Mouse (Mus musculus) liver, embryonic 14.5 days (tissue): ENCODE data around the gene Uqcrq.

Source experiments
- CTCF ChIP-seq: IDR thresholded peaks from 2 replicates; pipeline ENCODE4 v1.5.1; 2016; ENCODE audit warnings: antibody characterized with exemption, low read depth, control low read depth
- EP300 ChIP-seq: IDR thresholded peaks from 2 replicates; pipeline ENCODE4 v1.6.1; 2016; ENCODE audit warnings: antibody characterized with exemption, low read depth

- TF ChIP-seq CTCF (no peak), EP300 (no peak)
These were observed 29.6 kb upstream of the Uqcrq start for GRCm38 (mm10) chr11:53460192-53460591.
